Mouse (Mus musculus): Measurements from ENCODE around the gene Vat1l.

GRCm38 (mm10) chr8:114346045-114346444 is 140.6 kb downstream of the Vat1l start:
- TF ChIP-seq CTCF (conservative IDR thresholded peaks at IDR 0.05; ENCODE audit: low read length) (no peak), NANOG (IDR thresholded peaks at IDR 0.05; ENCODE audit: borderline replicate concordance, low read length) (no peak)
